Mouse (Mus musculus): ENCODE results near the gene Dnajb2.

The Dnajb2 gene

DNA sequence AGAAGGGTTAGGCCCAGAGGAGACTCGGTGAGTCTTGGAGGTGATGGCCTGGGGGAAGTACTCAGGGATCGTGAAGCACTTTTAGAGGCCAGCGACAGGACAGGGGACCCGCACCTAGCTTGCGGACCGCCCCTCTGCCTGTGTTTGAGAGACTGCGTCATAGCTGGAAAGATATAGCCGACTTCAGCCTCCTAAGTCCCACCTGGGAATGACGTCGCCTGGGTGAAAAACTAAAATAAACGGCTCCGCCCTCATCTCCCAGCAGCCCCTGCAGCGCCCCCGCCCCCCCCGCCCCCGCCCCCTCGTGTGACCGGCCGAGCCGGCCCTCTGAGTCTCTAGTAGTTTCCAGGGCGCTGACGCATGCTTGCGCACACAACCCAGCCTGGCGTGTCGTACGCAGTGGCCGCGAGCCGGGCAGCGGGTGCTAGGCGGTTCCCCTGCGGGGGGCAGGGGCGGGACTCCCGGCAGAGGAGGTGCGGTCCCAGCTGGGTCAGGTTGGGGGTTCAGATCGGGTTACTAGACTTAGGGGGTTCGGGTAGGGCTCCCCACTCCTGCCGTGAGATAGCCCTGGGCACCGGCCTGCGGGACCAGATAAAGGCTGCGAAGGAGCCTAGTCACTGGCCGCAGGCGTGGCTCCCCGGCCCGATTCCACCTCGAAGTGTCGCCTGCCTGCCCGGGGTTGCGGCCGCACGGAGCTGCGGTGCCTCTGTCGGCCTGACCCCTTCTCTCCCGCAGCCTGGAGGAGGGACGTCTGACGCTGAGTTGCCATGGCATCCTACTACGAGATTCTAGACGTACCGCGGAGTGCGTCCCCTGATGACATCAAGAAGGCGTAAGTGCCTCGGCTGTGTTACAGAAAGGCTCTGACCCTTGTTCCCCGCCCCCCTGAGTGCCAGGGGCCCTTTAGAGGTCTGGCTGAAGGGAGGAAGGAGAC, at the start of gene Dnajb2:
Dnajb2 (plus strand) TSS at position 290 of the 934 bp plus-strand sequence.
- DNase-seq, result peak; percentile 73

DNA sequence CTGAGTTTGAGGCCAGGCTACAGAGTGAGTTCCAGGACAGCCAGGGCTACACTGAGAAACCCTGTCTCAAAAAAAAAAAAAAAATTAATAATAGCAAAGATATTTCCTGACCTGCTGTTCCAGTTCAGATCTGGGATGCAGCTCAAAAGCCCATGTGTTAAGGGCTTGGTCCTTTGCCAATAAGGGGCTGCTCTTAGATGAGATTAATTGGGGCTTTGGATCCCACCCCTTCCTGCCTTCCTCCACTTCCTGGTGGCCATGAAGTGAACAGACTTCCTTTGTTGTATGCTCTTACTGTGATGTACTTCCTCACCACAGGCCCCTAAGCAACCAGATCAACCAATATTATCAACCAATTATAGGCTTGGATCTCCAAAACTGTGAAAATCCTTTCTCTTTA, 49.1 kb upstream of the Dnajb2 start:
- no peak for DNase-seq

DNA sequence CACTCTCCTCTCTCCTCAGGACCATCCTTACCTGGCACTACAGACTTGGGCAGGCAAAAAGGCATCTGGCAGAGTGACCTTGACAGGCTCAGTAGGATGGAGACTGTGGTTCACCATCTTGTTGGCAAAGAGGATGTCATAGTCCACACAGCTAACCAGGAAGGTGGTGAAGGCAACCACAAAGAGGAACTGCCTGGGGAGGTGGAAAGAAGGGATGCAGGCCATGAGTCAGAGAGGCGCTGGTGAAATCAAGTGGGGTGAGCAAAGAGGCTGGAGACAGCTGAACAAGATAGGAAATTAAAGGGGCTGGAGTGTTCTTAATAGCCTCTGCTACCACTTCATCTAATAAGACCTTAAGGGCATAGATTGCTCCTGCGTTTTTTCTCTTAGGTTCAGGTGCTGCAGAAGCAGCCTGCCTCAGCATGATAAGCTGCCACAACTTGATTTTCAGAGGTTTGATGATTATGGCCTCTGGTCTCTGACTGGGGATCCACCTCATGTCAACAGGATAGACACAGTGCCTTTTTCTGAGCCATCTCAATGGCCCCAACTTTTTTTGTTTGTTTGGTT, 48.2 kb upstream of the Dnajb2 start:
- no peak for DNase-seq

DNA sequence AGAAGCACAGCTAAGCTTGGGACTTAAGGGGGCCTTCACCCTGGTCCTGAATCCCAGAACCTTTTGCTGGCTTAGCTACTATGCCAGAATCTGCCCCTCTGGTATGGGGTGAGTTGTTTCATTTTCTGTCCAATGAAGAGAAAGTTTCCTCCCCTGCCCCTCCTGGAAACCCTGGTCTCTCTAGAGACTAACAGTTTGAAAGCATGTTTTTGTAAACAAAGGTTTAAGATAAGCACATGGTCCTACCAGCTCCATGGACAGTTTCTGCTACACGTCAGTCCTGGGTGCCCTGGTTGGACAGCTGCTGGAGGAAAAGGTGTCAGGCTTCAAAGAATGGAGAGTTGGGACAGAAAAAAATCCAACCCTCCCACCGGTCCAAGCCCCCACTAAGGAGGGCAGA, 45.6 kb upstream of the Dnajb2 start:
- DNase-seq, result no peak

DNA sequence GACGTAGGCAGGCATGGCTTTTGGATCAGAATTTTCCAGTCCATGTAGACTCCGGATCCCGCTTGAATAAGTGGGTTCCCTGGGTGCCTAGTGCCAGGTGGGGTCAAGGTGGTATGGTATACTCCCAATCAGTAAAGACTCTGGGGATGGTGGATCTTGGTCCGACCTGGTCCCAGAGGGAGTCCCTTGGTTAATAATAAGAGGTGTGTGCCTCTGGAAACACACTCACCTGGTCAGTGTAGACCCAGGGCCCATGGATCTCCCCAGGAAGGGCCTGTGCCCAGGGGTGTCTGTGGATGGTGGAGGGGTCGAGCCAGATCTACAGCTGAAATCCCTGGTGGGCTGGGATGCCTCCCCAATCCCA, 45.0 kb upstream of the Dnajb2 start:
- no peak for DNase-seq

DNA sequence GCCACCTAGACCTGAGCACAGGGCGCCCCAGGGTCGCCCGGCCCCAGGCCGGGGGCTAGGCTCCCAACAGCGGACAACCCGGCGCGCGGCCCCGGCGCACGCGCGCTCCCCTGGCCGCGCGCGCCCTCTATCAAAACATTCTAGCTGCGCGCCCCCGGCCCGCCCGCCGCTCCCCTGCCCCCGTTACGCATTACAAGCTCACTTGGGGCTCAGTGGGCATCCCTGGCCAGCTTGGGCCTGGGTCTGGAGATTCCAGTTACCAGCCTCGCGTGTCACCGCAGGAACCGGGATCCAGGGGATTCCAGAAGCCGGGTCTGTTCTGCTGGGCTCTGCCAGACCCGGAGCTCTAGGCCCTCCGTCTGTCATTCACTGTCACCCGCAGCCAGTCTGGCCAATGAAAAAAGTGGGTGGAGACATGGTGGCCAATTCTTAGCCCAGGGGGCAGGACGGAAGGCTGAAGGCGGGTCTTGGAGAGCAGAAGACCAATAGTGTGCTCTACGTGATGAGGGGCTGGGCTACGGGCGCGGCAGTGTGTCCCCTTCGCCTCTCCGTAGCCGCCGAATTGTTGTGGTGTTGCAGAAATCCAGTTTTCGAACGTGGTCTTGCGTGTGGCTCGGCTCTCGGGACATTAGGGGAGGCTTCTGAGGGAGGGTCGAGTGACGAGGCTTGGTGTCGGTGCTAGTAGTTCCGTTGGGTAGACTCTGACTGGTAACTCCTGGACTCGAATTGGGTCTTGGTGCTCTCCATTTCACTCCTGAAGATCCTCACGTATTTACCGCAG, 44.4 kb upstream of the Dnajb2 start, which contains the start of the genes Ankzf1 and Atg9a:
Ankzf1 (plus strand) TSS at position 530 of the 781 bp plus-strand sequence.
Atg9a (minus strand) TSS at position 575 of the 781 bp plus-strand sequence.
- DNase-seq, result peak; percentile 94

DNA sequence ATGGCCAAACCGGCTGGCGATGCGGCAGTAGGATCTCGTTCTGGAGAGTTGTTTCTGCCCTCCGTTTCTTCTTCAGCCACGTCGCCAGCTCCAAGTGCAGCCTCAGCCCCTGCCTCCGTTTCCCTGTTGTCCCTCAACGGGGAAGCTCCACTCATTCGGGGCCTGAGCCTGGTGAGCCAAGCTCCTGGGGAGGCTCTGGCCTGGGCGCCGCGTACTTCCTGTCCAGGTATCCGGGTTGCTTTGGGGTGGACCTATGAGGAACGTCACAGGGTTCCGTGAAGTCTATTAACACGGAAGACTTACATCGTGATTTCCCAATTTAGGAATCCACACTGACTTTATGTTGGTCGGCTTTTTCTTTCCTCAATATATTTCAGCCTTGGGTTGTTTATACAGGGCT, 43.8 kb upstream of the Dnajb2 start:
- peak; percentile 48 for DNase-seq

DNA sequence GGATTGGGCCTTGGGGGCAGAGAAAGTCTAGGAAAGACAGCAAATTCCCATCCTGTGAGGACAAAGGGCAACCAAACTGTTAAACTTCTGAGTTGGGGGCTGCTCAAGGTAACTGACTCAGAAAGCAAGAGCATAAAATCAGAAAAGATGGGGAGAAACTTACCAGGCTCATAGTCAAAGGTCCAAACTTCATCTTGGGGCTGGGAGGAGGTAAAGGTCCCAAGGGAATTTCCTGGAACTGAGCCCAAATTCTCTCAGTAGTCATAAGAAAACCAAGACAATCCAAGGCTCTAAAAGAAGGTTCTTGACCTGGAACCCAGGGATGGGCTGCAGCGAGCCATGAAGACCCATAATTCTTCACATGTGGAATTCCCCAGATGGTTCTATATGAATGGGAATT, 35.0 kb upstream of the Dnajb2 start:
- no peak for DNase-seq

DNA sequence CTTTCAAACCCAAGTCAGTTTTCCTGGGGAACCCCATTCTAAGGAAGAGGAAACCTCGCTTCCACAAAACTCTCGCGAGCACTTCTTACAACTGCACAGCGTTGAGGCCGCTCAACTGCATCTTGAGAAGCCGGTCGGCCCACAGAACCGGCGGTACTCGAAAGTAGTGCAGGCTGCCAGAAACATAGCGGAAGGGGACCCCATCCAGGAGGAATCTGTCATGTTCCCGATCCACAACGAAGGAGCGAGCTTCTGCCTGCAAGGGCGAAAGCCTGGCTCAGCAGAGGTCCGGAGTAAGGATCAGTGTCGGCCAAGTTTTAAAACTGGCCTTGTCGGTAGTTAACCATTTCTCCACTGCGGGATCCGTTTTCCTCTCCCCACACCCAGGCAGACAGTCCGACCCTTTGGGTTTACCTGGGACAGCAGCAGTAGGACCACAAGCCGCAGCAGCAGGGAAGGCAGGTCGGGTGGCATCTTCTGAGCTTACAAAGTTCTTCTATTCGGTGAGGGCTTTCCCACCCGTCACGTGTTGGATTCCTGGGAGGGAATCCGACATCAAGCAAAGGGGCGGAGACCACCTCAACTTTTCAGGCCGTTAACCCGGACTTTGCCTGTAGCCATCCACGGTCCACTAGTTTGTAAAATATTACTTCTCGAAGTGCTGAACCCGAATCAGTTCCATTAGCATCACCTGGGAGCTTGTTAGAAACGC, 27.1 kb upstream of the Dnajb2 start:
- DNase-seq, result peak; percentile 52

DNA sequence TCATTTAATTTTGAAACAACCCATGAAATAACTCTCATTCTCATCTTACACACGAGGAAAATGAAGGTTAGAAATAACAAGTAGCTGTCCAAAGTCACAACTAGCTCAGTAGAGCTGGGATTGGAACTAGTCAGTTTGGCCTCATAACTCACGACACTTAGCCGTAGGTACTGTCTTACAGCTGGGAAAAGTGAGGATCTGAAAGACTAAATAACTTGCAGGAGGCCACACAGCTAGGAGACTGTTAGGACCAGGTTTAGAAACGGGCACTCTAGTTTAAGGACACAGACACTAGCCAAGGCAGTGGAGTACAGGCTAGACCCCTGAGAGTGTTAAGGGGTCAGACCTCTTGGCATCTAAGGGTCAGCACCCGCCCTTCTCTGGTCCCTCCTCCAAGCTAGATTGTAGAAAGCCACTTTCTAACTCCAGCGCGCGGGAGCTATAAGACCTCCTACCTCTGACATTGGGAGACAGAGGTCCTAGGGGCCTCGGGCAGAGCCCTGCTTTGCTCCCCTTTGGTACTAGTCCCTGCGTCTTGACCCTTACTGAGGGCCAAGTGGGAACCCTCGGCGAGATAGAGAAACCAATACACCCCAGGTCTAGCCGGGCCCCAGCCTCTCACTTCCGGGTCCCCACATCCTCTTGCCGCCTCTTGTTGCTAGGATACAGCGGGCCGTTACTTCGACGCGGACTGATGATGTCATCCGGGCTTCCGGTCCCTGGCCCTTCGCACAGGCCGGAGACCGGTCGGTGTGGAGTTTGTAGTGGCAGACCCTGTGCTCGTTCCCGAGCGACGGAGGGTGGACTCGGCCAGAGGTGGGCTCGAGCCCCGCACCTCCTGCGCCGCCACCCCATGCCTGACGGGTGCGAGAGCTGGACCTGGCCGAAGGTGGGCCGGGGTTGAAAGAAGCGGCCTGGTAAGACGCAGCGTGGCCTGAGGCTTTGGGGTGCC, 25.8 kb upstream of the Dnajb2 start, which contains the start of the genes Glb1l and Stk16:
Glb1l (minus strand) TSS at position 678 of the 952 bp plus-strand sequence.
Stk16 (plus strand) TSS at position 703 of the 952 bp plus-strand sequence.
- peak; percentile 96 for DNase-seq

DNA sequence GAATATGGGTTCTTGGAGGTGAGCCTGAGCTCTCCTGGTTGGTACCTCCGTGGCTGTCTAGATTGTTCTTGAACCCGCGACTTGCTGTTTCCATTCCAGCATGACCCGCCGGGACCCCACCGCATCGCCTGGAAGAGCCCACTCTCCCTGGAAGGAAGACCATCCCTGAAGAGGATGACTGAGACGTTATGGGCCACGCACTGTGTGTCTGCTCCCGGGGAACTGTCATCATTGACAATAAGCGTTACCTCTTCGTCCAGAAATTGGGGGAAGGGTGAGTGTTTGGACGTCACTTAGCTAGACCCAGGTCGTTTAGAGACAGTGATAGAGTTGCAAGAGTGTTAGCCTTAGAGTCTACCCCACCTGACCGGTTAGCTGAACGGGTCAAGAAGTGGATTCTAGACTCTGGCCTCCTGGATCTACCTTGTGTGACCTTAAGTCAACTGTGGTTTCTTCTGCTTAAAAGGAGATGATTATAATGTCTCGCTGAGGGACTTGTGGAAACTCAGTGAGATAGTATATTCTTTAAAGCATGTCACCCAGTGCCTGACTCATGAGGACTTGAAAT, 25.0 kb upstream of the Dnajb2 start:
- no peak for DNase-seq

DNA sequence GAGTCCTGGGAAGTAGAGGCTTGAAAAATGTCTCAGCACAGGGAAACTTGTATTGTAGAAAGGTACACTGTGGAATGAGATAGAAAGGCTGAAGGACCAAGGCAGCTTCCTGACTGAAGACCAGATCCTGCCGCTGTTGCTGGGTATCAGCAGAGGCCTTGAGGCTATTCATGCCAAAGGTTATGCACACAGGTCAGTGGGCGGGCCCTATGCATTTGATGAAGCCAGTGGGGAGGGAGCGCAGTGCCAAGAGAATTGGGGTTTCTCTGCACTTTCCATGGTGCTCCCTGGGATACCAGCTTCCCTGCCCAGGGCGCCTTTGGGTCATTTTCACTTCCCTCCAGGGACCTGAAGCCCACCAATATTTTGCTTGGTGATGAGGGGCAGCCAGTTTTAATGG, 23.7 kb upstream of the Dnajb2 start:
- peak; percentile 4 for DNase-seq

DNA sequence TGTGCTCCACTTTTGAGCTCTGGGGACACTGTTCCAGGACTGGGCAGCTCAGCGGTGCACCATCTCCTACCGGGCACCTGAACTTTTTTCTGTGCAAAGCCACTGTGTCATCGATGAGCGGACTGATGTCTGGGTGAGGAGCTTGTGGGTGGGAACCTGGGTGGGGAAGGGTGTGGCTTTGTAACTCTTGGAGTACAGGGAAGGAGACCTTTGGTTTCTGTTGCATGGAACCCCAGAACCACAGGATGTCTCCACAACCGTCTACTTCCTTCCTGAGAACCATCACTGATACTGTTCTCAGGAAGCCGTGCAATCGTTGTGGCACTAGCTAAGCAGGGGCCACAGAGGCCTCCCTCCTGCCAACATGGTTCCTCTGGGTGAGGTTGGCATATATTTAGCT, 23.1 kb upstream of the Dnajb2 start:
- peak; percentile 18 for DNase-seq

DNA sequence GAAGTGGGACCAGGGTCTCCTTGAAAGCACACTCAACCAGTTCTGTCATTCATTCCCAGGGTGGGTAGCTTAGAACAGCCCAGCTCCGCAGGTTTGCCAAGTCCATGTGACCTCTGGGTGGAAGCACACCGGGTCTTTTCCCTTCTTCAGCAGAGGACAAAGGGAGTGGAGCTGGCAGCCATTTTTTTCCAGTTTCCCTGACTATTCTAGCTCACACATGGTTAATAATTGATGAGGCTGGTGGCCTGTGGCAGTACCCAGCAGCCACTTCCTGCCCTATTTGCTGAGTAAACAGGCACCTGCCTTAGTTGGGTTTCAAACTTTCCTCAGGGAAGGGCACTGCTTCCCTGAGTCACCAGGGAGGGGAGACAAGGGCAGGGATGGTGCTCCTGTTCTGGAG, 21.8 kb upstream of the Dnajb2 start:
- DNase-seq, result no peak

DNA sequence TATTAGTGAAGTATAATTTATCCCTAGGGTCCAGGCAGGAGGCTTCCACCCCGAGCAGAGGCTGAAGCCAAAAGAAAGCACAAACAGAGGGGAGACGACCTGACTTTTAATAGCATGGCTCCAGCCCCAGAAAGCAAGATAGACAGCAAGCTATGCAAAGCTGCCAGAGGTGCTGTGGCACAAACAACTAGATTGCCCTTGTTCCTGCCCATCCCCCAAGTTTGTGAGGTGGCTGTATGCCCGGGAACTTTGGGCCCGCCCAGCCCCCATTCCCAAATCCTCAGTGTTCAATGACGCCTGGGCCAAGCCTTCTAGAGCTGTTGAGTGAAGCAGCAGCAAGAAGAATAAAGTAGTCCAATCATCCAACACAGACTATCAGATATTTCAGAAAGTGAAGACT, 21.3 kb upstream of the Dnajb2 start:
- DNase-seq, result peak; percentile 7

DNA sequence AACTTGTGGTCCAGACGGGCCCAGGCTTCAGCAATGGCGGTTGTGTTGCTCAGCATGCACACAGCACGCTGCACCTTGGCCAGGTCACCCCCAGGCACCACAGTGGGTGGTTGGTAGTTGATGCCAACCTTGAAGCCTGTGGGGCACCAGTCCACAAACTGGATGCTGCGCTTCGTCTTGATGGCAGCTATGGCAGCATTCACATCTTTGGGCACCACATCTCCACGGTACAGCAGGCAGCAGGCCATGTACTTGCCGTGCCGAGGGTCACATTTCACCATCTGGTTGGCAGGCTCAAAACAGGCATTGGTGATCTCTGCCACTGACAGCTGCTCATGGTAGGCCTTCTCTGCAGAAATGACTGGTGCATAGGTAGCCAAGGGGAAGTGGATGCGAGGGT, 20.4 kb upstream of the Dnajb2 start:
- peak; percentile 8 for DNase-seq

DNA sequence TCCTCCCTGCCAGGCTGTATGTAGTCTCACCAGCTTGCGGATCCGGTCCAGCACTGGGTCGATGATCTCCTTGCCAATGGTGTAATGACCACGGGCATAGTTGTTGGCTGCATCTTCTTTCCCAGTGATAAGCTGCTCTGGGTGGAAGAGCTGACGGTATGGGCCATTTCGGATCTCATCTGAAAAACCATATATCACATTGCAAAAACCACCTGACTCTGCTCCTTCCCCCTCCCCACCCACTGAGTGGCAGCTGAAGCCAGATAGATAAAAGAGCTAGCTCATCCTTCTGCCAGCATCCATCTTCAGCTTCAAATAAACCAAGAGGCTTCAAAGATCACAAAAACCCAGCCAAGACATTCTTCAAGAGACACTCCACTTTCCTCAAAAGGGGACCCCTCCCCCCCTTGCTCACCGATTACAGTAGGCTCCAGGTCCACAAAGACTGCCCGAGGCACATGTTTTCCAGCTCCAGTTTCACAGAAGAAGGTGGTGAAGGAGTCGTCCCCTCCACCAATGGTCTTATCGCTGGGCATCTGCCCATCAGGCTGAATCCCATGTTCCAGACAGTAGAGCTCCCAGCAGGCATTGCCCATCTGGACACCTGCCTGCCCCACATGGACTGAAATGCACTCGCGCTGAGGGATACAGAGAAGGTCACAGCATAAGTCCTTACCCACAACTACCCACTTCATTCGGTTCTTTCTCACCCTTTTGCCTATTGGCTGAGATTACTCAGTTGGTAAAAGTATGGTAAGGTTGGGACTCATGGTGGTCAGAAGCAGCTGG, 19.2 kb upstream of the Dnajb2 start:
- DNase-seq, result peak; percentile 39

DNA sequence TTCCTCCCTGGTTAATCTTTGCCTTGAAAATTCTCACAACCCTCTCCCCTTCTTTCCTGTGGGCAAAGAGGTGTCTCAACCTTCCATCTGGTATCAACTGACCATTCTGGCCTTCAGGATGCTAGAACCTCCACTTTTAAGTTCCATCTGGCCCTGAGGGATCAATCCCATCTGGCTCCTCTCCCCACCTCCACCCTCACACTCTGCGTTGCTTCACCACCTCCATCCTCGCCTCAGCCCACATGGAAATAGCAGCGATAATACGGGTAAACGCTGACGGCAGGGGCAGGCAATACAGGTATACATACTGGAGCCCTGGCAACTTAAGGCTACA, 18.3 kb upstream of the Dnajb2 start:
- DNase-seq, result no peak

DNA sequence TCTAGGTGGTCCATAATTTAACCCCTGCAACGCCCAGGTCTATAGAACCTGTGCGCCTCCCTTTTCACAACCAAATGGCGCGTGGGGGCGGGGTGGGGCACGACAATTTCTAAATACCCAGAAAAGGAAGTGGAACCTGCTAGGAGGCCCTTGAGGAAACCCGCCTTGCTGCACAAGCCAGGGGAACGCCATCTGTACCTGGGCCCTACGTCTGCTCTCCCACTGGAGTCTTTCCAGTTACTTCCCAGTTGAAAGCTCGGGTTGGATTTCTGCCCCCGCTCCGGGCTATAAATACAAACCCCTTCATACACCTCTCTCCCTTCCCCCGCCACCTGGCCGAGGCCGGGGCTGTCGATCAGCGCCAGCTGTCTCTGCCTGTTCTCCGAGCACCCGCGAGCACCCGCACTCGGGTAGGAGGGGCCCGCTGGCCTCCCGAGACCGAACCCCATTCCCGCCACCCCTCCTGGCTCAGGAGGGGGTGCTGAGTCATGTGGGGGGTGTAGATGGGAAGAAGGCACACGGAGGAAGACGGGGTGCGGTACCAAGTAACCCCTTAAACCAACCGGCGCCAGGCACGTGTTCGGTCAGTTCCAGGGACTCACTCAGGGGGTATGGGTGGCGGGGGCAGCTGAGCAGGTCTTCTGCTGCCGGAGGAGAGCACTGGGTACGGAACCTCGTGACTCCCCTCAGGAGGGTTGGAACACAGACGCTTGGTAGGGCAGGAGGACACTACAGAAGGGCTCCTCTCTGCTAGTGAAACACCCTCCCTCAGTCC, 17.8 kb upstream of the Dnajb2 start:
- DNase-seq, result peak; percentile 77

DNA sequence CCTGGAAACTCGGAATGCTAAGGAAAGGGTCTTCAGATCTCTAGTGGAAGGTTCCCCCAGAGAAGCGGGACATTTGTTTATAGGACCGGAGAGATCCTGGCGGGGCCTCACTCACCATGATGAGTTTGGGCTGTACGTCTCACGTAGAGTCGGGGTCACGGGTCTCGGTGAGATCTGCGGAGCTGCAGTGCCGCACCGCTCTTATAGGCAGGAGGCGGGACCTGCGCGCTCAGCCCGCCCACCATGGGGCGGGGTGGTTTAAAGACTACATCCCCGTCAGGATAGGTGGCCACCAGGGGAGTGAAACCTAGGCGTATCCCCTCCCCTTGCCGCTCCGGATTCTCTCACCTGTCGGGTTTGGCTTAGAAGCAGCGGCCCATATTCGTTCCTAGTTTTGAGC, 17.1 kb upstream of the Dnajb2 start:
- peak; percentile 98 for DNase-seq

All from thymus, postnatal 14 days (tissue).